Mouse (Mus musculus): ENCODE data around the gene Il11ra1. TPM values are rescaled to one million over a fixed set of nuclear protein-coding genes. Genes with fewer than 3 reads are reported as not detected.
A peak's percentile ranks its signal among the peaks of the same experiment; 100 is the strongest.
"Not testable (repeated sequence)": the region's sequence is repeated elsewhere in the genome, so short reads cannot be mapped to it uniquely, and the experiment has no call there.

The Il11ra1 gene
- polyA plus RNA-seq, 1 experiment, result 36.8 TPM

- not testable (repeated sequence) for H3K27ac ChIP-seq (ENCODE audit: insufficient read depth, low read depth, low read length); H3K4me1 ChIP-seq (ENCODE audit: control insufficient read depth, insufficient read depth, low read length)
- peak within 1 kb of the TSS; percentile 51 for H3K4me3 ChIP-seq (ENCODE audit: insufficient read depth, low read length)
Observed at GRCm38 (mm10) chr4:41696930-41697841, 2.6 kb upstream of the Il11ra1 start, which contains the start of gene Cntfr. Gene Cntfr, minus strand, starts transcription at chr4:41697089.

GRCm38 (mm10) chr4:41698421-41699016, 1.3 kb upstream of the Il11ra1 start:
- not testable (repeated sequence) for H3K4me1 ChIP-seq (ENCODE audit: control insufficient read depth, insufficient read depth, low read length); H3K4me3 ChIP-seq (ENCODE audit: insufficient read depth, low read length); H3K27ac ChIP-seq (ENCODE audit: insufficient read depth, low read depth, low read length)

- not testable (repeated sequence) for H3K27ac ChIP-seq (ENCODE audit: insufficient read depth, low read depth, low read length); H3K4me1 ChIP-seq (ENCODE audit: control insufficient read depth, insufficient read depth, low read length); H3K4me3 ChIP-seq (ENCODE audit: insufficient read depth, low read length)
Observed at GRCm38 (mm10) chr4:41700224-41700623, 435 bp downstream of the Il11ra1 start.

GRCm38 (mm10) chr4:41702226-41702625, 2.4 kb downstream of the Il11ra1 start:
- H3K27ac ChIP-seq (ENCODE audit: insufficient read depth, low read depth, low read length); H3K4me3 ChIP-seq (ENCODE audit: insufficient read depth, low read length); H3K4me1 ChIP-seq (ENCODE audit: control insufficient read depth, insufficient read depth, low read length): not testable (repeated sequence)

GRCm38 (mm10) chr4:41704651-41705050, 4.9 kb downstream of the Il11ra1 start:
- Histone ChIP-seq H3K4me1 (ENCODE audit: control insufficient read depth, insufficient read depth, low read length) (no peaks in the 10 kb centered on the region), H3K27ac (ENCODE audit: insufficient read depth, low read depth, low read length) (no peak overlapping the region), H3K4me3 (ENCODE audit: insufficient read depth, low read length) (no peak overlapping the region)
- TF ChIP-seq POLR2A (IDR thresholded peaks at IDR 0.05; ENCODE audit: borderline replicate concordance, low read depth, low read length) (no peak), CTCF (IDR thresholded peaks at IDR 0.05; ENCODE audit: low read depth, low read length) (no peak)

- Histone ChIP-seq H3K4me1 (ENCODE audit: control insufficient read depth, insufficient read depth, low read length) (no peaks in the 10 kb centered on the region), H3K4me3 (ENCODE audit: insufficient read depth, low read length) (no peak overlapping the region), H3K27ac (ENCODE audit: insufficient read depth, low read depth, low read length) (no peak overlapping the region)
- TF ChIP-seq CTCF (IDR thresholded peaks at IDR 0.05; ENCODE audit: low read depth, low read length) (no peak), POLR2A (IDR thresholded peaks at IDR 0.05; ENCODE audit: borderline replicate concordance, low read depth, low read length) (no peak)
Observed at GRCm38 (mm10) chr4:41705922-41706754, 6.3 kb downstream of the Il11ra1 start.

- H3K27ac ChIP-seq (ENCODE audit: insufficient read depth, low read depth, low read length), result no peak overlapping the region
- H3K4me3 ChIP-seq (ENCODE audit: insufficient read depth, low read length), result no peak overlapping the region
- H3K4me1 ChIP-seq (ENCODE audit: control insufficient read depth, insufficient read depth, low read length), result peaks cover 2% of the 10 kb centered on the region
- TF ChIP-seq POLR2A (IDR thresholded peaks at IDR 0.05; ENCODE audit: borderline replicate concordance, low read depth, low read length), result no peak
- peak; percentile 50; the same call in 1 of the 2 replicates for TF ChIP-seq CTCF (IDR thresholded peaks at IDR 0.05; ENCODE audit: low read depth, low read length)
Observed at GRCm38 (mm10) chr4:41707011-41707535, 7.3 kb downstream of the Il11ra1 start.

GRCm38 (mm10) chr4:41708192-41708745, 8.5 kb downstream of the Il11ra1 start:
- H3K4me1 ChIP-seq (ENCODE audit: control insufficient read depth, insufficient read depth, low read length), result peaks cover 5% of the 10 kb centered on the region
- TF ChIP-seq CTCF (IDR thresholded peaks at IDR 0.05; ENCODE audit: low read depth, low read length) (no peak), POLR2A (IDR thresholded peaks at IDR 0.05; ENCODE audit: borderline replicate concordance, low read depth, low read length) (no peak)
- H3K27ac ChIP-seq (ENCODE audit: insufficient read depth, low read depth, low read length), result no peak overlapping the region
- no peak overlapping the region for H3K4me3 ChIP-seq (ENCODE audit: insufficient read depth, low read length)

- Histone ChIP-seq H3K27ac (ENCODE audit: insufficient read depth, low read depth, low read length) (no peak overlapping the region), H3K4me1 (ENCODE audit: control insufficient read depth, insufficient read depth, low read length) (peaks cover 5% of the 10 kb centered on the region), H3K4me3 (ENCODE audit: insufficient read depth, low read length) (no peak overlapping the region)
- 0 out of 2 replicates have a peak, but pooled peaks have one; percentile 13 for TF ChIP-seq CTCF (IDR thresholded peaks at IDR 0.05; ENCODE audit: low read depth, low read length)
- TF ChIP-seq POLR2A (IDR thresholded peaks at IDR 0.05; ENCODE audit: borderline replicate concordance, low read depth, low read length), result no peak
Observed at GRCm38 (mm10) chr4:41710229-41710628, 10.4 kb downstream of the Il11ra1 start.
